Mouse (Mus musculus) stomach, embryonic 16.5 days (tissue): ENCODE data around the gene Trim5. TPM values are rescaled to one million over a fixed set of nuclear protein-coding genes. Genes with fewer than 3 reads are reported as not detected.
"Not testable (repeated sequence)": the region's sequence is repeated elsewhere in the genome, so short reads cannot be mapped to it uniquely, and the experiment has no call there.

Source experiments
- ATAC-seq: fragments of 200-750 bp; cut with Nextera tagmentation; 2 replicates; pipeline ENCODE4 v1.8.0; 2017; ENCODE audit warnings: moderate number of reproducible peaks, moderate TSS enrichment; ENCODE audit not compliant: insufficient read depth, low FRiP score
- H3K27ac ChIP-seq: fragments of 300-500 bp; sonication (generic); 2 replicates; pipeline ENCODE4 v1.5.1; 2014; ENCODE audit warnings: low read length
- H3K27me3 ChIP-seq: fragments of 300-500 bp; sonication (generic); 2 replicates; pipeline ENCODE4 v1.6.1; 2014; ENCODE audit warnings: low read length, control low read depth, mixed read lengths; ENCODE audit not compliant: control insufficient read depth, insufficient read depth
- H3K36me3 ChIP-seq: fragments of 300-500 bp; sonication (generic); 2 replicates; pipeline ENCODE4 v1.6.1; 2014; ENCODE audit warnings: low read length; ENCODE audit not compliant: control insufficient read depth, insufficient read depth
- H3K4me1 ChIP-seq: fragments of 300-500 bp; sonication (generic); 2 replicates; pipeline ENCODE4 v1.6.1; 2014; ENCODE audit warnings: low read length, control low read depth, mixed read lengths; ENCODE audit not compliant: control insufficient read depth, insufficient read depth
- H3K4me2 ChIP-seq: fragments of 300-500 bp; sonication (generic); 2 replicates; pipeline ENCODE4 v1.6.1; 2014; ENCODE audit warnings: low read depth, low read length, mixed read lengths
- H3K4me3 ChIP-seq: fragments of 300-500 bp; sonication (generic); replicated peaks from 2 replicates; pipeline ENCODE4 v1.5.1; 2014; ENCODE audit warnings: mild to moderate bottlenecking, low read length
- H3K9ac ChIP-seq: fragments of 300-500 bp; sonication (generic); 2 replicates; pipeline ENCODE4 v1.6.1; 2014; ENCODE audit warnings: low read length
- H3K9me3 ChIP-seq: fragments of 300-500 bp; sonication (generic); replicated peaks from 2 replicates; pipeline ENCODE4 v1.6.1; 2016; ENCODE audit warnings: low read length, control low read depth; ENCODE audit not compliant: control insufficient read depth
- WGBS: fragments of 180-500 bp; shearing (Covaris S2); extraction: QIAGEN DNeasy Blood & Tissue Kit; methylation state at CpG from one replicate; pipeline ENCODE4 v1.1.7; 2014; 5-methylcytosine and 5-hydroxymethylcytosine counted together
- polyA plus RNA-seq: library from polyadenylated mRNA; unstranded; fragments of >200 nt; fragmentation: Nextera tagmentation; extraction: Ambion mirVana; gene quantifications from 2 replicates; pipeline ENCODE4 v1.2.1, GENCODE M21; 2015

Gene Trim5
- polyA plus RNA-seq: 0.54 and 0.62 TPM in 2 replicates

GRCm38 (mm10) chr7:104287576-104288443 is at the start of gene Trim5:
Gene Trim5 (minus strand): TSS chr7:104288094.
- H3K27me3 ChIP-seq, H3K9ac ChIP-seq, H3K9me3 ChIP-seq, H3K4me1 ChIP-seq, H3K27ac ChIP-seq, H3K36me3 ChIP-seq: not testable (repeated sequence)
- peak; percentile 86; the same call in 1 of the 2 replicates for ATAC-seq
- Histone ChIP-seq H3K4me3 (peak within 1 kb of the TSS; percentile 34), H3K4me2 (peak within 1 kb of the TSS; percentile 29)
- 31% methylated on average over 14 of the region's 14 CpGs for WGBS

GRCm38 (mm10) chr7:104335547-104335946 is 47.7 kb upstream of the Trim5 start:
- not testable (repeated sequence) for ATAC-seq, H3K9me3 ChIP-seq, H3K27me3 ChIP-seq, H3K9ac ChIP-seq, H3K36me3 ChIP-seq, H3K4me2 ChIP-seq, H3K4me1 ChIP-seq, H3K27ac ChIP-seq, H3K4me3 ChIP-seq
- 83% methylated on average over 3 of the region's 3 CpGs for WGBS

GRCm38 (mm10) chr7:104329171-104329570 is 41.3 kb upstream of the Trim5 start, which contains the start of gene Trim34b:
Gene Trim34b (plus strand): TSS chr7:104329471.
- not testable (repeated sequence) for H3K36me3 ChIP-seq, H3K4me2 ChIP-seq, H3K9ac ChIP-seq, H3K4me3 ChIP-seq, H3K9me3 ChIP-seq, H3K27me3 ChIP-seq, ATAC-seq, H3K27ac ChIP-seq, H3K4me1 ChIP-seq
- 92% methylated on average over 2 of the region's 2 CpGs for WGBS

- Histone ChIP-seq H3K27me3 (no peaks in the 10 kb centered on the region), H3K9ac (no peak overlapping the region), H3K4me1 (no peaks in the 10 kb centered on the region), H3K36me3 (no peaks in the 10 kb centered on the region), H3K4me2 (no peak overlapping the region), H3K9me3 (no peaks in the 10 kb centered on the region), H3K4me3 (no peak overlapping the region), H3K27ac (no peak overlapping the region)
- 57% methylated on average over 9 of the region's 9 CpGs for WGBS
- no peak for ATAC-seq
Measured at GRCm38 (mm10) chr7:104322028-104322427, 34.1 kb upstream of the Trim5 start.

GRCm38 (mm10) chr7:104315369-104316080 is 27.6 kb upstream of the Trim5 start, which contains the start of gene Trim12a:
Gene Trim12a (minus strand): TSS chr7:104315466.
- WGBS: 15% methylated on average over 4 of the region's 4 CpGs
- not testable (repeated sequence) for H3K4me1 ChIP-seq, H3K36me3 ChIP-seq, H3K27me3 ChIP-seq, H3K9me3 ChIP-seq
- Histone ChIP-seq H3K9ac (peak within 1 kb of the TSS; percentile 64), H3K4me2 (peak within 1 kb of the TSS; percentile 51), H3K27ac (peak within 1 kb of the TSS; percentile 18; the same call in 1 of the 2 replicates), H3K4me3 (peak within 1 kb of the TSS; percentile 55)
- peak; percentile 92 for ATAC-seq

GRCm38 (mm10) chr7:104314796-104315353 is 27.0 kb upstream of the Trim5 start:
- H3K9me3 ChIP-seq: no peaks in the 10 kb centered on the region
- H3K4me3 ChIP-seq: peak overlapping the region; percentile 55
- WGBS: 8% methylated on average over 15 of the region's 15 CpGs
- peak; percentile 64 for ATAC-seq
- no peaks in the 10 kb centered on the region for H3K4me1 ChIP-seq
- H3K36me3 ChIP-seq: no peaks in the 10 kb centered on the region
- H3K4me2 ChIP-seq: peak overlapping the region; percentile 51
- H3K27me3 ChIP-seq: no peaks in the 10 kb centered on the region
- H3K27ac ChIP-seq: peak overlapping the region; percentile 18; the same call in 1 of the 2 replicates
- H3K9ac ChIP-seq: peak overlapping the region; percentile 64

- no peak for ATAC-seq
- 83% methylated on average over 5 of the region's 5 CpGs for WGBS
- no peaks in the 10 kb centered on the region for H3K27me3 ChIP-seq
Measured at GRCm38 (mm10) chr7:104291638-104292400, 3.9 kb upstream of the Trim5 start.

GRCm38 (mm10) chr7:104290641-104291040 is 2.7 kb upstream of the Trim5 start:
- Histone ChIP-seq H3K9ac (no peak overlapping the region), H3K36me3 (no peaks in the 10 kb centered on the region), H3K4me1 (no peaks in the 10 kb centered on the region), H3K27me3 (no peaks in the 10 kb centered on the region), H3K4me3 (no peak overlapping the region), H3K4me2 (no peak overlapping the region), H3K27ac (no peak overlapping the region), H3K9me3 (no peaks in the 10 kb centered on the region)
- WGBS: 79% methylated on average over 1 of the region's 1 CpGs
- no peak for ATAC-seq

More at GRCm38 (mm10) chr7:104291638-104292400, 3.9 kb upstream of the Trim5 start:
- H3K9me3 ChIP-seq: no peaks in the 10 kb centered on the region
- H3K36me3 ChIP-seq: no peaks in the 10 kb centered on the region
- no peak overlapping the region for H3K27ac ChIP-seq
- no peak overlapping the region for H3K4me3 ChIP-seq
- H3K4me1 ChIP-seq: no peaks in the 10 kb centered on the region
- no peak overlapping the region for H3K9ac ChIP-seq
- no peak overlapping the region for H3K4me2 ChIP-seq
